Mouse (Mus musculus) kidney, postnatal 0 days (tissue): ENCODE measurements at regions not wholly inside any gene's neighbourhood (a gene's known extent, or its start where the extent isn't known, plus 50 kb on each side); places are given as distances from the start of the nearest gene placed in this dataset.

Source experiments
- ATAC-seq: fragments of 200-750 bp; cut with Nextera tagmentation; replicated peaks from 2 replicates; pipeline ENCODE4 v1.8.0; 2017; ENCODE audit warnings: low read depth, moderate number of reproducible peaks, moderate TSS enrichment, moderate library complexity; ENCODE audit not compliant: low FRiP score
- DNase-seq: peaks from one replicate; pipeline ENCODE4 v3.0.0-alpha.2; 2016; ENCODE audit warnings: low spot score
- H3K27ac ChIP-seq: fragments of 300-500 bp; sonication (generic); 2 replicates; pipeline ENCODE4 v1.5.1; 2014; ENCODE audit warnings: mild to moderate bottlenecking
- H3K27me3 ChIP-seq: fragments of 300-500 bp; sonication (generic); 2 replicates; pipeline ENCODE4 v1.6.1; 2014; ENCODE audit warnings: low read length, mixed read lengths; ENCODE audit not compliant: insufficient read depth
- H3K36me3 ChIP-seq: fragments of 300-500 bp; sonication (generic); 2 replicates; pipeline ENCODE4 v1.6.1; 2014; ENCODE audit warnings: low read length, mixed read lengths; ENCODE audit not compliant: insufficient read depth
- H3K4me1 ChIP-seq: fragments of 300-500 bp; sonication (generic); replicated peaks from 2 replicates; pipeline ENCODE4 v1.6.1; 2014; ENCODE audit warnings: antibody characterized with exemption, low read length, mixed read lengths; ENCODE audit not compliant: insufficient read depth
- H3K4me2 ChIP-seq: fragments of 300-500 bp; sonication (generic); 2 replicates; pipeline ENCODE4 v1.6.1; 2014; ENCODE audit warnings: mild to moderate bottlenecking, low read length, moderate library complexity, mixed read lengths
- H3K4me3 ChIP-seq: fragments of 300-500 bp; sonication (generic); replicated peaks from 2 replicates; pipeline ENCODE4 v1.5.1; 2014; ENCODE audit warnings: low read depth, low read length
- H3K9ac ChIP-seq: fragments of 300-500 bp; sonication (generic); 2 replicates; pipeline ENCODE4 v1.6.1; 2014; ENCODE audit warnings: low read depth, low read length
- H3K9me3 ChIP-seq: fragments of 300-500 bp; sonication (generic); replicated peaks from 2 replicates; pipeline ENCODE4 v1.6.1; 2016; ENCODE audit warnings: low read length, inconsistent platforms, mixed read lengths
- CTCF ChIP-seq: IDR thresholded peaks from 2 replicates; pipeline ENCODE4 v1.5.1; 2016; ENCODE audit warnings: antibody characterized with exemption, low read depth, mild to moderate bottlenecking, moderate library complexity
- WGBS: fragments of 180-500 bp; shearing (Covaris S2); extraction: QIAGEN DNeasy Blood & Tissue Kit; methylation state at CpG from one replicate; pipeline ENCODE4 v1.1.7; 2014; 5-methylcytosine and 5-hydroxymethylcytosine counted together

DNA sequence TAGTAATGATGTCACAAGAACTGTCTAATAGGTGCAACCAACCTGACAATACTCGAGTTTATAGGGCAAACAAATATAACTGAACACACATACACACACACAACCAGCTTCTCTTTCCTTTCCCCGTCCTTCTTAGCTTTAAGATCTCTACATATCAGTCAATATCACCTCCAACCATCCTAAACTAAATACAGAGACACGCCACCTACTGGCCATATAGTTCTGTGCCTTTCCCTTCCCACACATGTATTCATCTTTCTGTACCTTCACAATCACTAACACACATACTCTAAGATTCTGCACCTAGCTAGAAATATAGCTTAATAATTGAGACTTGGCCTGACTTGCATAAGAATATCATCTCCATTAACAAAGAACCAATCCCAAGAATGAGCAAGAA is 688.2 kb downstream of the Ntrk3 start:
- TF ChIP-seq CTCF, result peak; percentile 42
- Histone ChIP-seq H3K27ac (no peak overlapping the region), H3K4me2 (no peak overlapping the region), H3K36me3 (no peaks in the 10 kb centered on the region), H3K4me3 (no peak overlapping the region), H3K9me3 (no peaks in the 10 kb centered on the region), H3K27me3 (no peaks in the 10 kb centered on the region), H3K9ac (no peak overlapping the region), H3K4me1 (no peaks in the 10 kb centered on the region)
- ATAC-seq (no peak), DNase-seq (no peak)
- WGBS, result 67% methylated on average over 3 of the region's 3 CpGs

GRCm38 (mm10) chr7:78045456-78045855 is 692.4 kb downstream of the Ntrk3 start:
- peak; percentile 62 for TF ChIP-seq CTCF
- Histone ChIP-seq H3K4me1 (no peaks in the 10 kb centered on the region), H3K9ac (no peak overlapping the region), H3K4me2 (no peak overlapping the region), H3K9me3 (no peaks in the 10 kb centered on the region), H3K4me3 (no peak overlapping the region), H3K27me3 (no peaks in the 10 kb centered on the region), H3K36me3 (no peaks in the 10 kb centered on the region), H3K27ac (no peak overlapping the region)
- ATAC-seq (no peak), DNase-seq (peak; percentile 43)
- 63% methylated on average over 5 of the region's 5 CpGs for WGBS

- 49% methylated on average over 2 of the region's 2 CpGs for WGBS
- no peaks in the 10 kb centered on the region for H3K36me3 ChIP-seq
- TF ChIP-seq CTCF, result no peak
These were observed 706.8 kb downstream of the Ntrk3 start for GRCm38 (mm10) chr7:78031032-78031431.

DNA sequence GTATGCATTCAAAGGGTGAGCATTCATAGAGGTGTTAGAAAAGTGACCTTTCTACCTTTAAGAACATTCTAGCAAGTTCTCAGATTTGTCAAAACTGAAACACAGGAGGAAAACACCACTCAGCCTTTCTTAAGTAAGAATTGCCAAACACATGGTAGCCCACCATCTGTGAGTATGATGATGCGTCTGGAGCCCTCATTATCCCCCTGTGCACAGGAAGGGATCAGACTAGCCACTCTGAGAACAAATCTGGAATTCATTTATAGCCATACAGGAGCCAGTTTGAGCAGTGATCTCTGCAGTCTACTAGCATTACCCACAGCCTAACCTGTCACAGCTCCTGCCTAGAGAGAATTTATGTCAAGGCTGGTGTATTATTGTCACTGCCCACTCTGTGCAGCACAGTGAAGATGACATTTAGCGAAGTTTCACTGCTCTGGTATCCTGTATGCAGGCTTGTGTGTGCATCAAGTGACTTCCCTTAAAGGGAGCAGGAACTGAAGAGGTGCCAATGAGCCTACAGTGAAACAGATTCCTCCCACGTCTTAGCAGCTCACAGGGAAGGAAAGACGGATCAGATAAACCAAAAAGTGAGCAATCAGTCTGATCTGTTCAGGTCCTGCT is 710.7 kb downstream of the Ntrk3 start:
- ATAC-seq (no peak), DNase-seq (peak; percentile 5)
- Histone ChIP-seq H3K9ac (no peak overlapping the region), H3K36me3 (no peaks in the 10 kb centered on the region), H3K27me3 (no peaks in the 10 kb centered on the region), H3K4me3 (no peak overlapping the region), H3K9me3 (no peaks in the 10 kb centered on the region), H3K4me1 (no peaks in the 10 kb centered on the region), H3K27ac (no peak overlapping the region), H3K4me2 (no peak overlapping the region)
- 42% methylated on average over 4 of the region's 4 CpGs for WGBS
- TF ChIP-seq CTCF, result no peak

More at GRCm38 (mm10) chr7:78031032-78031431, 706.8 kb downstream of the Ntrk3 start:
- H3K9ac ChIP-seq, result no peak overlapping the region
- H3K27ac ChIP-seq, result no peak overlapping the region
- ATAC-seq, result no peak
- H3K27me3 ChIP-seq, result no peaks in the 10 kb centered on the region
- no peak overlapping the region for H3K4me2 ChIP-seq
- no peaks in the 10 kb centered on the region for H3K4me1 ChIP-seq
- no peak for DNase-seq
- no peaks in the 10 kb centered on the region for H3K9me3 ChIP-seq
- no peak overlapping the region for H3K4me3 ChIP-seq

DNA sequence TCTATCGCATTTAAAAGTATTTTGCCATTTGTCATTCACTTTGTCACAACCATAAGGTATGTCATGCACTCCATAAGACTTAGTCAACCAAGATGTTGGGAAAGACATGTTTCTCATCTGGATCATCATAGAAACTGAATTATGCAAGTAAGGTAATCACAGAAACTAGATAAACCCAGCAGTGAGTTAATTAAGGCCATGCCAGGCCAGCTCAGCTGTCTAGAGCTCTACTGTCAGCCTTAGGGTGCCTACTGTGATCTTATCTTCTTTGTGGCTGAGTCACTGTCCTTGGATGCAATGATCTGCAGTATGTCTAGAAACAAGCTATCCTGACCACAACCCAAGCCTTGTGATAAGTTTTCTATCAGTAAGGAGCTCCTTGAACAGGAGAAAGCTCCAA is 714.2 kb downstream of the Ntrk3 start:
- Histone ChIP-seq H3K9ac (no peak overlapping the region), H3K9me3 (no peaks in the 10 kb centered on the region), H3K4me2 (no peak overlapping the region), H3K4me1 (no peaks in the 10 kb centered on the region), H3K4me3 (no peak overlapping the region), H3K27me3 (no peaks in the 10 kb centered on the region), H3K27ac (no peak overlapping the region), H3K36me3 (no peaks in the 10 kb centered on the region)
- no peak for TF ChIP-seq CTCF
- no peak for DNase-seq
- no peak for ATAC-seq
- WGBS, result 98% methylated on average over 1 of the region's 1 CpGs

GRCm38 (mm10) chr7:78023075-78023474 is 714.7 kb downstream of the Ntrk3 start:
- no peak overlapping the region for H3K4me2 ChIP-seq
- DNase-seq, result no peak
- WGBS, result 85% methylated on average over 3 of the region's 3 CpGs
- H3K9me3 ChIP-seq, result no peaks in the 10 kb centered on the region
- no peak overlapping the region for H3K27ac ChIP-seq
- H3K27me3 ChIP-seq, result no peaks in the 10 kb centered on the region
- no peak overlapping the region for H3K4me3 ChIP-seq
- TF ChIP-seq CTCF, result no peak
- ATAC-seq, result no peak
- no peaks in the 10 kb centered on the region for H3K36me3 ChIP-seq
- no peak overlapping the region for H3K9ac ChIP-seq
- no peaks in the 10 kb centered on the region for H3K4me1 ChIP-seq

DNA sequence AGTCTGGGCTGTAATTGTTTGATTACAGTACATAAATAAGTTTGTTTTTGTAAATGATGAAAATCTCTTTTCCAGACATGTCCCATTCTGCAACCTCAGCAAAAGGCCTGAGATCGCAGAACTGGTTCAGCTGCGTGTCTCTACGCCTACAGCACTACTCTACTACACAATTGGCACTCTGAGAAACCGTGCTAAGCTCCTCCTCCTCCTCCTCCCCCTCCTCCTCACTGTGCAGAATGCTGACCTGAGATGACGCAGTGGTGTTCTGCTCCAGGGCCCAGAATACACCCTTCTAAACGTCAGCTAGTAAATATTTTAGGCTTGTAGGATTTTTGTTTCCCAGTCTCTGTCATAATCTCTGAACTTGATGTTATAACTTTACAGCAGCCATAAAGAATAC is 724.2 kb downstream of the Ntrk3 start:
- H3K27ac ChIP-seq, result no peak overlapping the region
- no peak overlapping the region for H3K9ac ChIP-seq
- no peaks in the 10 kb centered on the region for H3K27me3 ChIP-seq
- H3K36me3 ChIP-seq, result no peaks in the 10 kb centered on the region
- no peak overlapping the region for H3K4me2 ChIP-seq
- DNase-seq (no peak), ATAC-seq (no peak)
- H3K4me3 ChIP-seq, result no peak overlapping the region
- no peaks in the 10 kb centered on the region for H3K4me1 ChIP-seq
- no peaks in the 10 kb centered on the region for H3K9me3 ChIP-seq
- WGBS, result 43% methylated on average over 6 of the region's 6 CpGs
- no peak for TF ChIP-seq CTCF
